Mouse (Mus musculus): ENCODE measurements around the gene Traf5. TPM values are rescaled to one million over a fixed set of nuclear protein-coding genes. Genes with fewer than 3 reads are reported as not detected.
A peak's percentile ranks its signal among the peaks of the same experiment; 100 is the strongest.

Traf5 gene
- polyA plus RNA-seq, 1 experiment, result 10.4 TPM

GRCm38 (mm10) chr1:192092879-192093660 is 711 bp upstream of the Traf5 start:
- peak; percentile 85 to 94 for DNase-seq (ENCODE audit: extremely low spot score in 1 of 2, low spot score in 1 of 2)

- no peak for DNase-seq (ENCODE audit: extremely low spot score in 1 of 2, low spot score in 1 of 2)
Measured at GRCm38 (mm10) chr1:192090689-192091567, 1.4 kb downstream of the Traf5 start.

- DNase-seq (ENCODE audit: extremely low spot score in 1 of 2, low spot score in 1 of 2), result no peak
Measured at GRCm38 (mm10) chr1:192090281-192090680, 2.1 kb downstream of the Traf5 start.

- DNase-seq (ENCODE audit: extremely low spot score in 1 of 2, low spot score in 1 of 2), result no peak
Measured at GRCm38 (mm10) chr1:192089208-192090166, 2.9 kb downstream of the Traf5 start.

- DNase-seq (ENCODE audit: extremely low spot score in 1 of 2, low spot score in 1 of 2), result no peak
Measured at GRCm38 (mm10) chr1:192088011-192088410, 4.3 kb downstream of the Traf5 start.

- no peak for DNase-seq (ENCODE audit: extremely low spot score in 1 of 2, low spot score in 1 of 2)
Measured at GRCm38 (mm10) chr1:192087098-192087497, 5.3 kb downstream of the Traf5 start.

GRCm38 (mm10) chr1:192086279-192087037 is 5.9 kb downstream of the Traf5 start:
- no peak for DNase-seq (ENCODE audit: extremely low spot score in 1 of 2, low spot score in 1 of 2)

- DNase-seq (ENCODE audit: extremely low spot score in 1 of 2, low spot score in 1 of 2), result no peak
Measured at GRCm38 (mm10) chr1:192085218-192085617, 7.1 kb downstream of the Traf5 start.

GRCm38 (mm10) chr1:192082646-192083045 is 9.7 kb downstream of the Traf5 start:
- no peak for DNase-seq (ENCODE audit: extremely low spot score in 1 of 2, low spot score in 1 of 2)

GRCm38 (mm10) chr1:192081129-192081528 is 11.2 kb downstream of the Traf5 start:
- DNase-seq (ENCODE audit: extremely low spot score in 1 of 2, low spot score in 1 of 2), result no peak

- DNase-seq (ENCODE audit: extremely low spot score in 1 of 2, low spot score in 1 of 2), result no peak
Measured at GRCm38 (mm10) chr1:192079121-192079520, 13.2 kb downstream of the Traf5 start.

GRCm38 (mm10) chr1:192078406-192078805 is 14.0 kb downstream of the Traf5 start:
- DNase-seq (ENCODE audit: extremely low spot score in 1 of 2, low spot score in 1 of 2), result no peak

GRCm38 (mm10) chr1:192076796-192077535 is 15.4 kb downstream of the Traf5 start:
- peak in 1 of 2 experiments; percentile 68 for DNase-seq (ENCODE audit: extremely low spot score in 1 of 2, low spot score in 1 of 2)

- DNase-seq (ENCODE audit: extremely low spot score in 1 of 2, low spot score in 1 of 2), result no peak
Measured at GRCm38 (mm10) chr1:192076101-192076500, 16.3 kb downstream of the Traf5 start.

GRCm38 (mm10) chr1:192074824-192075223 is 17.5 kb downstream of the Traf5 start:
- no peak for DNase-seq (ENCODE audit: extremely low spot score in 1 of 2, low spot score in 1 of 2)

- DNase-seq (ENCODE audit: extremely low spot score in 1 of 2, low spot score in 1 of 2), result no peak
Measured at GRCm38 (mm10) chr1:192072426-192072825, 19.9 kb downstream of the Traf5 start.

- DNase-seq (ENCODE audit: extremely low spot score in 1 of 2, low spot score in 1 of 2), result peak in 1 of 2 experiments; percentile 51
Measured at GRCm38 (mm10) chr1:192070618-192071051, 21.7 kb downstream of the Traf5 start.

- DNase-seq (ENCODE audit: extremely low spot score in 1 of 2, low spot score in 1 of 2), result peak in 1 of 2 experiments; percentile 62
Measured at GRCm38 (mm10) chr1:192069971-192070591, 22.3 kb downstream of the Traf5 start.
